Mouse (Mus musculus) cortical plate, adult 2 months (tissue): ENCODE data around the gene Il1rl1.

Experiments used
- CTCF ChIP-seq: fragments of 200-500 bp; IDR thresholded peaks from 2 replicates; pipeline ENCODE4 v1.5.1; 2011; ENCODE audit warnings: mild to moderate bottlenecking, control low read depth, low read length; ENCODE audit not compliant: insufficient read depth; ENCODE audit errors: extremely low read depth
- POLR2A ChIP-seq: fragments of 200-500 bp; IDR thresholded peaks from 2 replicates; pipeline ENCODE4 v1.6.1; 2011; ENCODE audit warnings: mild to moderate bottlenecking, low read length, control low read depth; ENCODE audit not compliant: insufficient read depth; ENCODE audit errors: extremely low read depth

DNA sequence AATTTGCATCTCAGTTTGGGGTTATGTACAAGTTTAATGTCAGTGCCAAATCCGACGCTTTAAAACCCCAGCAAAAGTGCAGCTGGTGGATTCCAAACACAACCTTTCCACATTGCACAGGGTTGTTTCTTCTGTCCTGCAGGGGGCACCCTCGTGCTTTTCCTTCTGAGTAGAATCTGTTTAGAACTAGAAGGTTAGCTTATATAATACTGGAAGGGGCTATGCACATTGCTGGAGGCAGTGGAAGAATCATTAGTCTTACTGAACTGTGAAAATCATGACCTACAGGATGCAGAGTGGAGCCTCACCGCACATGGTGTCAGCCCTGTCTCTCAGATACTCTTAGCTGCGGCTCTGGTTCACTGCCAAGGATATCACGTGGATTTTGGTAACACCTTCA lies 49.3 kb upstream of the Il1rl1 start:
- TF ChIP-seq POLR2A (no peak), CTCF (peak; percentile 60; the same call in 1 of the 2 replicates)
